Mouse (Mus musculus) CH12.LX (cell line): Measurements from ENCODE around the gene Zfp746. TPM values are rescaled to one million over a fixed set of nuclear protein-coding genes. Genes with fewer than 3 reads are reported as not detected.

ENCODE experiments used
- DNase-seq: peaks from one replicate; pipeline ENCODE4 v3.0.0-alpha.2; 2013; ENCODE audit errors: extremely low read depth
- H3K27ac ChIP-seq: 2 replicates; pipeline ENCODE4 v1.5.1; 2012; ENCODE audit warnings: low read depth, mild to moderate bottlenecking, control low read depth, moderate library complexity; ENCODE audit not compliant: insufficient read depth
- H3K27me3 ChIP-seq: replicated peaks from 2 replicates; pipeline ENCODE3; 2012; ENCODE audit warnings: inconsistent platforms
- H3K36me3 ChIP-seq, 2 experiments: replicated peaks in 1 of 2; 2 replicates each; pipeline versions ENCODE3 to v1.6.1; 2012; ENCODE audit warnings: inconsistent platforms in 1 of 2, low read length in 1 of 2, mild to moderate bottlenecking in 1 of 2, mixed read lengths in 1 of 2, moderate library complexity in 1 of 2; ENCODE audit not compliant: control insufficient read depth in 1 of 2, insufficient read depth in 1 of 2
- H3K4me1 ChIP-seq, 2 experiments: 2 replicates each; pipeline ENCODE4 v1.6.1; 2012; ENCODE audit warnings: inconsistent platforms in 1 of 2, moderate library complexity in 1 of 2; ENCODE audit not compliant: insufficient read depth in 2 of 2, control insufficient read depth in 1 of 2
- H3K4me2 ChIP-seq: 2 replicates; pipeline ENCODE4 v1.6.1; 2012; ENCODE audit warnings: low read depth, mild to moderate bottlenecking, control low read depth; ENCODE audit not compliant: poor library complexity, insufficient read depth, severe bottlenecking
- H3K4me3 ChIP-seq, 3 experiments: fragments of 150-350 bp in 1 of 3; sonication (generic) in 1 of 3; replicated peaks in 1 of 3; 2 replicates each; pipeline versions ENCODE3 to v1.5.1; 2011 to 2012; ENCODE audit warnings: low read depth in 2 of 3, low read length in 2 of 3, mild to moderate bottlenecking in 2 of 3, moderate library complexity in 2 of 3, control low read depth in 1 of 3, improper control_type of control experiment in 1 of 3, inconsistent platforms in 1 of 3, mixed read lengths in 1 of 3; ENCODE audit not compliant: poor library complexity in 1 of 3
- H3K79me2 ChIP-seq: replicated peaks from 2 replicates; pipeline ENCODE4 v1.6.1; 2012; ENCODE audit warnings: mild to moderate bottlenecking, moderate library complexity; ENCODE audit not compliant: control insufficient read depth, poor library complexity, insufficient read depth, severe bottlenecking; ENCODE audit errors: extremely low read depth
- H3K9ac ChIP-seq: 2 replicates; pipeline ENCODE4 v1.6.1; 2012; ENCODE audit warnings: low read depth, mild to moderate bottlenecking, control low read depth, moderate library complexity; ENCODE audit not compliant: insufficient read depth
- H3K9me3 ChIP-seq: replicated peaks from 2 replicates; pipeline ENCODE3; 2012; ENCODE audit warnings: low read length, inconsistent platforms, mixed read lengths
- E2F4 ChIP-seq: IDR thresholded peaks from 2 replicates; pipeline ENCODE4 v1.6.1; 2011; ENCODE audit warnings: low read depth, low read length, improper control_type of control experiment; ENCODE audit not compliant: insufficient replicate concordance
- GABPA ChIP-seq: IDR thresholded peaks from 2 replicates; pipeline ENCODE4 v1.6.1; 2012; ENCODE audit warnings: low read depth, low read length, improper control_type of control experiment, inconsistent platforms; ENCODE audit not compliant: insufficient replicate concordance
- JUN ChIP-seq: IDR thresholded peaks from 2 replicates; pipeline ENCODE4 v1.6.1; 2011; ENCODE audit warnings: low read depth, mild to moderate bottlenecking, low read length, improper control_type of control experiment, moderate library complexity; ENCODE audit not compliant: insufficient read depth
- MAFK ChIP-seq: IDR thresholded peaks from 2 replicates; pipeline ENCODE4 v1.6.1; 2011; ENCODE audit warnings: low read length, improper control_type of control experiment; ENCODE audit not compliant: insufficient replicate concordance
- MAX ChIP-seq: IDR thresholded peaks from 2 replicates; pipeline ENCODE4 v1.6.1; 2011; ENCODE audit warnings: low read length, improper control_type of control experiment
- MAZ ChIP-seq: IDR thresholded peaks from 2 replicates; pipeline ENCODE4 v1.6.1; 2012; ENCODE audit warnings: low read depth, mild to moderate bottlenecking, inconsistent platforms, low read length, improper control_type of control experiment, moderate library complexity
- MEF2A ChIP-seq: IDR thresholded peaks from 2 replicates; pipeline ENCODE4 v1.6.1; 2014; ENCODE audit warnings: low read depth, mild to moderate bottlenecking, inconsistent platforms, low read length, improper control_type of control experiment, borderline replicate concordance
- MXI1 ChIP-seq: IDR thresholded peaks from 2 replicates; pipeline ENCODE4 v1.6.1; 2011; ENCODE audit warnings: mild to moderate bottlenecking, low read depth, low read length, improper control_type of control experiment
- POLR2A ChIP-seq: IDR thresholded peaks from 2 replicates; pipeline ENCODE4 v1.6.1; 2011; ENCODE audit warnings: low read depth, mild to moderate bottlenecking, improper control_type of control experiment, low read length
- RCOR1 ChIP-seq: conservative IDR thresholded peaks from 2 replicates; pipeline ENCODE4 v1.6.1; 2012; ENCODE audit warnings: low read depth, mild to moderate bottlenecking, inconsistent platforms, low read length, improper control_type of control experiment
- SIN3A ChIP-seq: IDR thresholded peaks from 2 replicates; pipeline ENCODE4 v1.6.1; 2012; ENCODE audit warnings: low read length, improper control_type of control experiment, inconsistent platforms
- SMC3 ChIP-seq: IDR thresholded peaks from 2 replicates; pipeline ENCODE4 v1.6.1; 2011; ENCODE audit warnings: low read depth, low read length, improper control_type of control experiment
- TCF12 ChIP-seq: IDR thresholded peaks from 2 replicates; pipeline ENCODE4 v1.6.1; 2014; ENCODE audit warnings: low read depth, mild to moderate bottlenecking, inconsistent platforms, low read length, improper control_type of control experiment
- UBTF ChIP-seq: IDR thresholded peaks from 2 replicates; pipeline ENCODE4 v1.6.1; 2012; ENCODE audit warnings: low read depth, mild to moderate bottlenecking, inconsistent platforms, low read length, improper control_type of control experiment, moderate library complexity
- USF1 ChIP-seq: IDR thresholded peaks from 2 replicates; pipeline ENCODE4 v1.6.1; 2014; ENCODE audit warnings: low read depth, mild to moderate bottlenecking, inconsistent platforms, low read length, improper control_type of control experiment
- USF2 ChIP-seq: conservative IDR thresholded peaks from 2 replicates; pipeline ENCODE4 v1.6.1; 2011; ENCODE audit warnings: low read depth, low read length, improper control_type of control experiment
- ZMIZ1 ChIP-seq: IDR thresholded peaks from 2 replicates; pipeline ENCODE4 v1.6.1; 2012; ENCODE audit warnings: low read depth, mild to moderate bottlenecking, inconsistent platforms, low read length, improper control_type of control experiment
- ZNF384 ChIP-seq: IDR thresholded peaks from 2 replicates; pipeline ENCODE4 v1.6.1; 2012; ENCODE audit warnings: low read depth, low read length, improper control_type of control experiment, inconsistent platforms
- dilution Hi-C: fragments of 300-500 bp; cut with MboI; formaldehyde crosslinking; loops from 2 replicates; pipeline ENCODE4 v1.14.3; 2020; ENCODE audit warnings: low sequenced_read_pairs; ENCODE audit not compliant: extremely low pct_unique_long_range_greater_than_20kb, extremely low pct_ligation_motif_present
- in situ Hi-C: fragments of 300-500 bp; cut with MboI; formaldehyde crosslinking; loops from 3 replicates; pipeline ENCODE4 v1.14.3; 2019; ENCODE audit warnings: low sequenced_read_pairs, low pct_ligation_motif_present, low pct_unique_long_range_greater_than_20kb, mixed read lengths
- polyA plus RNA-seq: library from polyadenylated mRNA; unstranded; fragments of >175 nt; gene quantifications from 2 replicates; pipeline ENCODE4 v1.2.1, GENCODE M21; 2012; ENCODE audit warnings: low read depth; ENCODE audit not compliant: insufficient read length
- total RNA-seq, 2 experiments: library from RNA; depleted of rRNA; stranded (reverse); fragments of 300-350 nt in 1 of 2; fragments of >200 nt in 1 of 2; gene quantifications; 2 replicates each; pipeline ENCODE4 v1.2.3; 2012 to 2014

The Zfp746 gene
- total and polyA plus RNA-seq, 3 experiments = 17.9 to 18.8 (median 18.3) TPM

- Histone ChIP-seq H3K9ac (no peak overlapping the region), H3K36me3 (peaks cover 37 to 65% of the 10 kb centered on the region in 2 experiments), H3K27me3 (no peaks in the 10 kb centered on the region), H3K79me2 (no peaks in the 10 kb centered on the region), H3K4me1 (peaks cover 0 to 8% of the 10 kb centered on the region in 2 experiments; a peak in 1 of 4 replicates), H3K4me2 (no peak overlapping the region), H3K27ac (no peak overlapping the region), H3K4me3 (no peak overlapping the region), H3K9me3 (peaks cover 12% of the 10 kb centered on the region)
- dilution Hi-C loops = no loop called here
- no peak for DNase-seq
- in situ Hi-C loops = no loop called here
- TF ChIP-seq UBTF (no peak), JUN (no peak), SMC3 (no peak), E2F4 (no peak), USF1 (no peak), ZMIZ1 (no peak), RCOR1 (no peak), POLR2A (no peak)
- TF ChIP-seq, all 38 proteins: peak for 0
Observed at GRCm38 (mm10) chr6:48024330-48024993, 61.9 kb downstream of the Zfp746 start.

- dilution Hi-C loops = no loop called here
Observed at GRCm38 (mm10) chr6:48022672-48023071, 63.7 kb downstream of the Zfp746 start.

GRCm38 (mm10) chr6:48021678-48022077 lies 64.7 kb downstream of the Zfp746 start:
- peaks cover 0 to 9% of the 10 kb centered on the region in 2 experiments; a peak in 2 of 4 replicates for H3K4me1 ChIP-seq
- H3K79me2 ChIP-seq = no peaks in the 10 kb centered on the region
- DNase-seq = no peak
- no peak overlapping the region for H3K27ac ChIP-seq
- no peak for TF ChIP-seq TCF12
- no peak for TF ChIP-seq JUN
- TF ChIP-seq ZNF384 = no peak
- no peak for TF ChIP-seq GABPA
- TF ChIP-seq USF2 = no peak
- no peak for TF ChIP-seq SMC3
- no peak for TF ChIP-seq SIN3A
- dilution Hi-C loops = no loop called here
- in situ Hi-C loops = no loop called here
- no peak overlapping the region for H3K4me3 ChIP-seq
- no peaks in the 10 kb centered on the region for H3K27me3 ChIP-seq
- peaks cover 12% of the 10 kb centered on the region for H3K9me3 ChIP-seq
- peaks cover 28 to 44% of the 10 kb centered on the region in 2 experiments for H3K36me3 ChIP-seq
- H3K9ac ChIP-seq = no peak overlapping the region
- H3K4me2 ChIP-seq = no peak overlapping the region

More at GRCm38 (mm10) chr6:48022672-48023071, 63.7 kb downstream of the Zfp746 start:
- Histone ChIP-seq H3K4me1 (peaks cover 0 to 8% of the 10 kb centered on the region in 2 experiments; a peak in 1 of 4 replicates), H3K4me3 (no peak overlapping the region), H3K9ac (no peak overlapping the region), H3K36me3 (peaks cover 28 to 53% of the 10 kb centered on the region in 2 experiments), H3K9me3 (peaks cover 12% of the 10 kb centered on the region), H3K27me3 (no peaks in the 10 kb centered on the region), H3K4me2 (no peak overlapping the region), H3K27ac (no peak overlapping the region), H3K79me2 (no peaks in the 10 kb centered on the region)
- in situ Hi-C loops = no loop called here
- DNase-seq = no peak
- TF ChIP-seq MAZ = no peak
- TF ChIP-seq E2F4 = no peak
- no peak for TF ChIP-seq POLR2A
- no peak for TF ChIP-seq MAFK
- TF ChIP-seq UBTF = no peak
- no peak for TF ChIP-seq MXI1
- no peak for TF ChIP-seq MEF2A
- TF ChIP-seq MAX = no peak
